Mouse (Mus musculus) spleen, adult 2 months (tissue): ENCODE data around the gene Srm. TPM values are rescaled to one million over a fixed set of nuclear protein-coding genes. Genes with fewer than 3 reads are reported as not detected.

Experiments used
- DNase-seq, 2 experiments: peaks; one replicate each; pipeline versions ENCODE4 v3.0.0 to v3.0.0-alpha.2; 2012 to 2021; ENCODE audit warnings: low spot score in 2 of 2, low read depth in 1 of 2
- H3K27ac ChIP-seq: fragments of 200-500 bp; 2 replicates; pipeline ENCODE4 v1.5.1; 2012; ENCODE audit warnings: low read length, inconsistent platforms; ENCODE audit not compliant: insufficient read depth
- H3K27me3 ChIP-seq: fragments of 200-500 bp; 2 replicates; pipeline ENCODE4 v1.6.1; 2012; ENCODE audit warnings: mild to moderate bottlenecking, moderate library complexity, low read length, inconsistent platforms; ENCODE audit not compliant: control insufficient read depth, insufficient read depth
- H3K36me3 ChIP-seq: fragments of 200-500 bp; 2 replicates; pipeline ENCODE4 v1.6.1; 2012; ENCODE audit warnings: mild to moderate bottlenecking, low read length, inconsistent platforms; ENCODE audit not compliant: control insufficient read depth, insufficient read depth
- H3K4me1 ChIP-seq: fragments of 200-500 bp; 2 replicates; pipeline ENCODE4 v1.6.1; 2011; ENCODE audit warnings: inconsistent platforms; ENCODE audit not compliant: control insufficient read depth, insufficient read depth, insufficient read length
- H3K4me3 ChIP-seq: fragments of 200-500 bp; 2 replicates; pipeline ENCODE4 v1.5.1; 2011; ENCODE audit warnings: mild to moderate bottlenecking, inconsistent platforms; ENCODE audit not compliant: insufficient read depth, insufficient read length; ENCODE audit errors: extremely low read depth
- CTCF ChIP-seq: fragments of 200-500 bp; IDR thresholded peaks from 2 replicates; pipeline ENCODE4 v1.5.1; 2011; ENCODE audit warnings: mild to moderate bottlenecking, inconsistent platforms; ENCODE audit not compliant: insufficient read depth, insufficient read length, insufficient replicate concordance; ENCODE audit errors: extremely low read depth
- POLR2A ChIP-seq: fragments of 200-500 bp; IDR thresholded peaks from 2 replicates; pipeline ENCODE4 v1.6.1; 2011; ENCODE audit warnings: low read depth, low read length, inconsistent platforms
- WGBS: fragments of 180-500 bp; shearing (Covaris S2); methylation state at CpG from one replicate; pipeline ENCODE4 v1.1.7; 2018; 5-methylcytosine and 5-hydroxymethylcytosine counted together
- polyA plus RNA-seq: library from polyadenylated mRNA; depleted of rRNA; stranded (reverse); fragments of >200 nt; gene quantifications from 2 replicates; pipeline ENCODE4 v1.2.3, GENCODE M21; 2012

Gene Srm
- polyA plus RNA-seq, 1 experiment, result 55.7 TPM

GRCm38 (mm10) chr4:148632013-148632692 lies 40.9 kb downstream of the Srm start:
- Histone ChIP-seq H3K36me3 (no peaks in the 10 kb centered on the region), H3K27ac (no peak overlapping the region), H3K27me3 (no peaks in the 10 kb centered on the region), H3K4me3 (no peak overlapping the region), H3K4me1 (0 out of 2 replicates have a peak, but pooled peaks cover 2% of the 10 kb centered on the region)
- 65% methylated on average over 3 of the region's 3 CpGs for WGBS
- TF ChIP-seq CTCF, result no peak
- TF ChIP-seq POLR2A, result no peak
- no peak for DNase-seq

GRCm38 (mm10) chr4:148633395-148634061 lies 42.2 kb downstream of the Srm start:
- DNase-seq, result no peak
- H3K27ac ChIP-seq, result no peak overlapping the region
- no peaks in the 10 kb centered on the region for H3K36me3 ChIP-seq
- WGBS, result 38% methylated on average over 2 of the region's 2 CpGs
- H3K27me3 ChIP-seq, result no peaks in the 10 kb centered on the region
- H3K4me1 ChIP-seq, result no peaks in the 10 kb centered on the region
- no peak overlapping the region for H3K4me3 ChIP-seq
- TF ChIP-seq POLR2A, result no peak
- TF ChIP-seq CTCF, result no peak

GRCm38 (mm10) chr4:148635309-148635708 lies 44.0 kb downstream of the Srm start:
- no peaks in the 10 kb centered on the region for H3K27me3 ChIP-seq
- no peaks in the 10 kb centered on the region for H3K36me3 ChIP-seq
- H3K4me3 ChIP-seq, result no peak overlapping the region
- WGBS, result 73% methylated on average over 2 of the region's 2 CpGs
- no peak for DNase-seq
- H3K4me1 ChIP-seq, result no peaks in the 10 kb centered on the region
- TF ChIP-seq CTCF (no peak), POLR2A (no peak)
- H3K27ac ChIP-seq, result no peak overlapping the region

GRCm38 (mm10) chr4:148638302-148638701 lies 47.0 kb downstream of the Srm start:
- no peaks in the 10 kb centered on the region; the same call in 1 of the 2 replicates for H3K4me1 ChIP-seq
- TF ChIP-seq CTCF (no peak), POLR2A (no peak)
- no peaks in the 10 kb centered on the region for H3K27me3 ChIP-seq
- H3K4me3 ChIP-seq, result no peak overlapping the region
- H3K27ac ChIP-seq, result no peak overlapping the region
- no peaks in the 10 kb centered on the region for H3K36me3 ChIP-seq
- WGBS, result 21% methylated on average over 9 of the region's 9 CpGs
- DNase-seq, result no peak

GRCm38 (mm10) chr4:148639455-148639854 lies 48.2 kb downstream of the Srm start:
- 93% methylated on average over 2 of the region's 2 CpGs for WGBS
- H3K27me3 ChIP-seq, result no peaks in the 10 kb centered on the region
- H3K4me1 ChIP-seq, result peaks cover 7% of the 10 kb centered on the region; the same call in 1 of the 2 replicates
- no peak for DNase-seq
- no peak overlapping the region for H3K4me3 ChIP-seq
- H3K36me3 ChIP-seq, result no peaks in the 10 kb centered on the region
- H3K27ac ChIP-seq, result no peak overlapping the region
- TF ChIP-seq POLR2A, result no peak
- no peak for TF ChIP-seq CTCF

GRCm38 (mm10) chr4:148641121-148641520 lies 49.8 kb downstream of the Srm start:
- no peak for DNase-seq
- WGBS, result 96% methylated on average over 5 of the region's 5 CpGs
- no peak overlapping the region for H3K27ac ChIP-seq

More at GRCm38 (mm10) chr4:148641121-148641520, 49.8 kb downstream of the Srm start:
- Histone ChIP-seq H3K36me3 (no peaks in the 10 kb centered on the region), H3K4me3 (no peak overlapping the region), H3K4me1 (peaks cover 7% of the 10 kb centered on the region; the same call in 1 of the 2 replicates), H3K27me3 (no peaks in the 10 kb centered on the region)
- no peak for TF ChIP-seq POLR2A
- no peak for TF ChIP-seq CTCF
